Mouse (Mus musculus) liver, postnatal 0 days (tissue): ENCODE results near the gene Kirrel3. TPM values are rescaled to one million over a fixed set of nuclear protein-coding genes. Genes with fewer than 3 reads are reported as not detected.

Experiments
- ATAC-seq: fragments of 200-750 bp; cut with Nextera tagmentation; 2 replicates; pipeline ENCODE4 v1.8.0; 2017; ENCODE audit warnings: mild to moderate bottlenecking, moderate library complexity
- DNase-seq: peaks from one replicate; pipeline ENCODE4 v3.0.0-alpha.2; 2016
- H3K27ac ChIP-seq: fragments of 300-500 bp; sonication (generic); 2 replicates; pipeline ENCODE4 v1.5.1; 2014; ENCODE audit warnings: antibody characterized with exemption, moderate library complexity, mild to moderate bottlenecking, low read depth
- H3K27me3 ChIP-seq: fragments of 300-500 bp; sonication (generic); 2 replicates; pipeline ENCODE4 v1.6.1; 2014; ENCODE audit warnings: low read length, control low read depth, mixed read lengths; ENCODE audit not compliant: insufficient read depth
- H3K36me3 ChIP-seq: fragments of 300-500 bp; sonication (generic); replicated peaks from 2 replicates; pipeline ENCODE4 v1.6.1; 2014; ENCODE audit warnings: mild to moderate bottlenecking, control low read depth, low read length, moderate library complexity, mixed read lengths; ENCODE audit not compliant: insufficient read depth
- H3K4me1 ChIP-seq: fragments of 300-500 bp; sonication (generic); 2 replicates; pipeline ENCODE4 v1.6.1; 2014; ENCODE audit warnings: antibody characterized with exemption, mild to moderate bottlenecking, control low read depth; ENCODE audit not compliant: insufficient read depth
- H3K4me2 ChIP-seq: fragments of 300-500 bp; sonication (generic); 2 replicates; pipeline ENCODE4 v1.6.1; 2014; ENCODE audit warnings: low read depth, mild to moderate bottlenecking, low read length, moderate library complexity, mixed read lengths
- H3K4me3 ChIP-seq: fragments of 300-500 bp; sonication (generic); 2 replicates; pipeline ENCODE4 v1.5.1; 2014; ENCODE audit warnings: low read depth, low read length
- H3K9ac ChIP-seq: fragments of 300-500 bp; sonication (generic); replicated peaks from 2 replicates; pipeline ENCODE4 v1.6.1; 2014; ENCODE audit warnings: mild to moderate bottlenecking, moderate library complexity
- H3K9me3 ChIP-seq: fragments of 300-500 bp; sonication (generic); 2 replicates; pipeline ENCODE4 v1.6.1; 2016; ENCODE audit warnings: mild to moderate bottlenecking, control low read depth, low read length, mixed read lengths
- CTCF ChIP-seq: sonication (generic); IDR thresholded peaks from 2 replicates; pipeline ENCODE4 v1.5.1; 2016; ENCODE audit warnings: antibody characterized with exemption, low read depth
- EP300 ChIP-seq: IDR thresholded peaks from 2 replicates; pipeline ENCODE4 v1.6.1; 2016; ENCODE audit warnings: antibody characterized with exemption, low read depth, mild to moderate bottlenecking
- WGBS: fragments of 180-500 bp; shearing (Covaris S2); extraction: QIAGEN DNeasy Blood & Tissue Kit; methylation state at CpG from one replicate; pipeline ENCODE4 v1.1.7; 2014; ENCODE audit not compliant: insufficient replicate concordance; 5-methylcytosine and 5-hydroxymethylcytosine counted together
- polyA plus RNA-seq: library from polyadenylated mRNA; unstranded; fragments of >200 nt; fragmentation: Nextera tagmentation; extraction: Ambion mirVana; gene quantifications from 2 replicates; pipeline ENCODE4 v1.2.1, GENCODE M21; 2015

The Kirrel3 gene
- polyA plus RNA-seq, 1 experiment from 2014 or later: 0.07 TPM

DNA sequence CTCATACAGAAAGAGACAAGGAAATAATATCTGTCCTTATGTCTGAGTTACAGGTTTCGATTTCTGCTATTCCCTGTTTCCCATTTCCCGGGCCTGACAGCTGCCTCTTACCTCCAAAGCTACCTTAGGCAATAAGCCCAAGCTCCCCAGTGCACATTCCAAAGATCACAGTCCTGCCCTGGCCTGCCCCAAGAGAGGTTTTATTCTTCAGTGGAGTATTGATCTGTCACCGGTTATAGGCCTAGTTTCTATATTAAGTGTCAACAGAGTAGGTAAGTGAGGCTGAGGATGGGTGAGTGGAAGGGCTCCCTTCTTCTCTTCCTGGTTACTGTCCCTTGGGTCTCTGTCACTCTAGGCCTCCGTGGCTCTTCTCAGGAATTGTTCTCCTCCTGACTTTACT is 249.3 kb downstream of the Kirrel3 start:
- Histone ChIP-seq H3K36me3 (no peaks in the 10 kb centered on the region), H3K27me3 (no peaks in the 10 kb centered on the region), H3K27ac (no peak overlapping the region), H3K4me2 (no peak overlapping the region), H3K4me3 (no peak overlapping the region), H3K4me1 (no peaks in the 10 kb centered on the region), H3K9ac (no peak overlapping the region), H3K9me3 (no peaks in the 10 kb centered on the region)
- TF ChIP-seq EP300 (no peak), CTCF (no peak)
- DNase-seq (no peak), ATAC-seq (no peak)
- WGBS: 57% methylated on average over 4 of the region's 4 CpGs

DNA sequence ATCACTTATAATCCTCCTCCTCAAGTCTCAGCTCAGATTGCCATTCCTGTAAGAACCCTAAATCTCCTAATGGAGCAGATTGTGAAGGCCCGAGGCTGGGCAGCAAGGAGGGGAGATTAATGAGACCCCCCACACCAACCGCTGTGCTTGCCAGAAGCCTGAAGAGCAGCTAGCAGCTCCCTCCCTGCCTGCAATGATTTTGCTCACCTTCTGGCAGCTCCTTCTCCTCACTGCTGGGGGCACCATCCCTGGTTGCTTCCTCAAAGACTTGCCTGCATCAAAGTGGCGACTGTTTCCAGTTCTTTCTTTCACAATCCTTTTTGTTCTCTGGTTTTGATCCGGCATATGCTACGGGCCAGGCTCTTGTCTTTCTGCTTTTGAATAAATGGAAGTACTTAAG is 253.7 kb downstream of the Kirrel3 start:
- no peaks in the 10 kb centered on the region for H3K36me3 ChIP-seq
- H3K27ac ChIP-seq: no peak overlapping the region
- H3K4me3 ChIP-seq: no peak overlapping the region
- H3K9me3 ChIP-seq: no peaks in the 10 kb centered on the region
- no peak for ATAC-seq
- no peak overlapping the region for H3K9ac ChIP-seq
- 57% methylated on average over 5 of the region's 5 CpGs for WGBS
- no peak overlapping the region for H3K4me2 ChIP-seq
- TF ChIP-seq EP300 (no peak), CTCF (no peak)
- no peak for DNase-seq
- H3K27me3 ChIP-seq: no peaks in the 10 kb centered on the region
- H3K4me1 ChIP-seq: no peaks in the 10 kb centered on the region

DNA sequence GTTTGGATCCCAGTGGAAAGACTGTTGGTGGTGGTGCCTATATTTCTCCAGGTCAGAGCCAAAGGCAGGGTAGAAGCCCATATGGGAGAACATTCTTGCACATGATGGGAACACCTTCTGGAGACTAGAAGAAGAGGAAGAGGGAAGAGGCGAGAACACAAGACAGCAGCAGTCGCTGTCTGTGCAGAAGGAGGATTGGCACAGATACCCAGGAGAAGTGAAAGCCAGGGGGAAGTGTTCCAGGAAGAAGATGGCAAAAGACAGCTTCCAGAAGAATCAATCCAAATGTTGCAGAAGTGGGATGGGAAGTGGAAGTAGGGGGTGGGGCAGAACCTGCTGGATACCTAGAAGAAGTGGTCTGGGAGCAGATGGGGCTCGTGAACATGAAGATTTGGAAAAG is 255.1 kb downstream of the Kirrel3 start:
- ATAC-seq (no peak), DNase-seq (no peak)
- H3K27ac ChIP-seq: no peak overlapping the region
- no peak overlapping the region for H3K4me2 ChIP-seq
- WGBS: 71% methylated on average over 3 of the region's 3 CpGs
- no peak overlapping the region for H3K9ac ChIP-seq
- no peaks in the 10 kb centered on the region for H3K36me3 ChIP-seq
- no peaks in the 10 kb centered on the region for H3K9me3 ChIP-seq
- H3K4me3 ChIP-seq: no peak overlapping the region
- TF ChIP-seq CTCF: no peak
- TF ChIP-seq EP300: no peak
- H3K4me1 ChIP-seq: no peaks in the 10 kb centered on the region
- no peaks in the 10 kb centered on the region for H3K27me3 ChIP-seq

DNA sequence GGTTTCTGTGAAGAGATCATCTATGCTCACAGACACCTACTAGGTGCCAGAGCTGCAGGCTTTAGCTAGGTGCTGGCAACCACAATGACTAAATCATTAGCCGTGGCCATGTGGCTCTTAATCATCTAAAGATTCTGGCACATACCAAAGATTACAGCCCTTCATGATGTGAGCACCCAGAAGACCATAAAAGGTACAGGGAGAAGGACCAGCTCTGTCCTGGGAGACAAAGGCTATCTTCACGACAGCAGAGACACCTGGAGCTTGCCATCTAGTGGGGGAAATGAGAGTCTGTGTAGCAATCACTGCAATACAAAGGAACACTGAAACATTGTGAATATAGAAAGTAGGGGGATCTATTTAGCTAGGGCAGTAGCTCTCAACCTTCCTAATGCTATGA is 262.3 kb downstream of the Kirrel3 start:
- H3K9me3 ChIP-seq: no peaks in the 10 kb centered on the region
- no peak overlapping the region for H3K4me2 ChIP-seq
- TF ChIP-seq EP300 (no peak), CTCF (peak; percentile 20; the same call in 1 of the 2 replicates)
- H3K4me3 ChIP-seq: no peak overlapping the region
- no peak overlapping the region for H3K27ac ChIP-seq
- ATAC-seq (no peak), DNase-seq (no peak)
- H3K36me3 ChIP-seq: no peaks in the 10 kb centered on the region
- no peak overlapping the region for H3K9ac ChIP-seq
- no peaks in the 10 kb centered on the region for H3K4me1 ChIP-seq
- no peaks in the 10 kb centered on the region for H3K27me3 ChIP-seq
- WGBS: 33% methylated on average over 2 of the region's 2 CpGs

DNA sequence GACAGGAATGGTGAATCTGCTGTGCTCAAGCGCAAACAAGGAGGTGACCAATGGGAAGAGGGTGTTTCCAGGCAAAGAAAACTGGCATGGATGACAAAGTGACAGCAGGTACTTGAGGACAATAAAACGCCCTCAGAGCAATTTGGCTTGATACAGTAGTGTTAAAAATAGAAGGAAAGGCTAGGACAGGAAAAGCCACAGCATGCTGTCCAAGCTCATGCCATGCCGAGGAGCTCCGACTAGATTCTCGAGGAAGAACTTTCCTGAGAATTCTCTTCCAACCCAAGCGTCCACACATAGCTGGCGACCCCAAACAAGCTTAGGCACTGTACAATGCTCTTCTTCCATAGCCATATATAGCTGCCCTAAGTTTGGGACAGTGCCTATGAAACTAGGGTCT is 263.5 kb downstream of the Kirrel3 start:
- no peaks in the 10 kb centered on the region for H3K9me3 ChIP-seq
- no peaks in the 10 kb centered on the region for H3K4me1 ChIP-seq
- no peak for TF ChIP-seq EP300
- no peak for TF ChIP-seq CTCF
- no peak overlapping the region for H3K4me2 ChIP-seq
- DNase-seq: no peak
- H3K4me3 ChIP-seq: no peak overlapping the region
- 62% methylated on average over 7 of the region's 7 CpGs for WGBS
- ATAC-seq: no peak
- no peaks in the 10 kb centered on the region for H3K27me3 ChIP-seq
- H3K27ac ChIP-seq: no peak overlapping the region
- no peaks in the 10 kb centered on the region for H3K36me3 ChIP-seq
- H3K9ac ChIP-seq: no peak overlapping the region

DNA sequence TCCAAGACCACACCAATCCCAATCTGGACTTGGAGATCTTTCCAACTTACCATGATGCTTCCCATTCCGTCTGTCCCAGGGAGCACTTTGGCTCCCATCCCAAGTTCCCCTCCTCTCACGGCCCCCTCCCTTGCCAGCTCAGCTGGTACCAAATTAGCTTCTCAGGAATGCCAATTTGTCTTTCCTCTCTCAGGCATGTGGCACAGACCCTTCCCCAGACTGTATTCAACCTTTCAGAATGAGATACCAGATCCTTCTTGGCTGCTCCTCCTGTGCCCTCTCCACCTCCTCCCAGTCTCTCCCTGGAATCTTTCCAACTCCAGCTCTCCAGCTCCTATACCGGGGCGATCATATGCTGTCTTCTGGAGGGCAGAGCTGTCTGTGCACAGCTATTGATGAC is 264.2 kb downstream of the Kirrel3 start:
- H3K4me3 ChIP-seq: no peak overlapping the region
- DNase-seq (no peak), ATAC-seq (no peak)
- 63% methylated on average over 4 of the region's 4 CpGs for WGBS
- no peaks in the 10 kb centered on the region for H3K4me1 ChIP-seq
- H3K4me2 ChIP-seq: no peak overlapping the region
- H3K36me3 ChIP-seq: no peaks in the 10 kb centered on the region
- H3K27me3 ChIP-seq: no peaks in the 10 kb centered on the region
- no peaks in the 10 kb centered on the region for H3K9me3 ChIP-seq
- H3K9ac ChIP-seq: no peak overlapping the region
- TF ChIP-seq EP300 (no peak), CTCF (no peak)
- H3K27ac ChIP-seq: no peak overlapping the region

DNA sequence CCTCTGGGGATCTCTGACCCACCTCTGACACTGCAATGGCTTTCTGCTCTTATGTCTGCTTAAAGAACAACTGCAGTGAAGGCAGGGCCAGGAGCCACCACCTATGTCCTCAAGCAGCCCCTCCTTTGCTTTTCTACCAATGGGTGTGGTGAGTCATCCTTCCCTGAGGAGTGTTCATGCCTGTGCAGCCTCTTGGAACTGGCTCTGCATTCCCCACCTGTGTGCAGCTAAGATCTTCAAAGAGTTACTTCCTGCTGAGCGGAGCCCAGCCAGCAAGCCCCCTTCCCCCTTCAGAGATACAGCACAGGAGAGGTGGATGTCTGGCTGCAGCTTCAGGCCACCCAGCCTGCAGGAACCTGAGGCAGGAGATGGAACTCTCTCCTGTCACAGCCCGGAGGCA is 265.2 kb downstream of the Kirrel3 start:
- no peak for DNase-seq
- H3K9ac ChIP-seq: no peak overlapping the region
- no peak for ATAC-seq
- TF ChIP-seq CTCF: no peak
- TF ChIP-seq EP300: no peak
- H3K4me1 ChIP-seq: no peaks in the 10 kb centered on the region
- no peaks in the 10 kb centered on the region for H3K27me3 ChIP-seq
- H3K36me3 ChIP-seq: no peaks in the 10 kb centered on the region
- H3K27ac ChIP-seq: no peak overlapping the region
- H3K4me3 ChIP-seq: no peak overlapping the region
- H3K4me2 ChIP-seq: no peak overlapping the region
- H3K9me3 ChIP-seq: no peaks in the 10 kb centered on the region
- 46% methylated on average over 2 of the region's 2 CpGs for WGBS
